Mouse (Mus musculus) layer of hippocampus, postnatal 14 days (tissue): ENCODE measurements around the gene Zdbf2. TPM values are rescaled to one million over a fixed set of nuclear protein-coding genes. Genes with fewer than 3 reads are reported as not detected.
"Not testable (repeated sequence)": the region's sequence is repeated elsewhere in the genome, so short reads cannot be mapped to it uniquely, and the experiment has no call there.

Experiments
- DNase-seq, 2 experiments: peaks; one replicate each; pipeline ENCODE4 v3.0.0; 2021 to 2022; ENCODE audit warnings: low spot score in 2 of 2, mixed read lengths in 1 of 2
- microRNA-seq, 2 experiments: library from miRNA; unstranded; fragments of <30 nt; microRNA quantifications; one replicate each; pipeline ENCODE4 v1.2.0; 2021
- total RNA-seq, 2 experiments: library from RNA; stranded (reverse); gene quantifications; 2 replicates each; pipeline ENCODE4 v1.2.3; 2021

Gene Zdbf2
- total RNA-seq, 2 experiments from 2014 or later, result 20.9 to 21.3 TPM

GRCm38 (mm10) chr1:63261041-63261590, 11.9 kb upstream of the Zdbf2 start:
- DNase-seq, result no peak

GRCm38 (mm10) chr1:63263671-63264070, 9.4 kb upstream of the Zdbf2 start:
- no peak for DNase-seq

DNA sequence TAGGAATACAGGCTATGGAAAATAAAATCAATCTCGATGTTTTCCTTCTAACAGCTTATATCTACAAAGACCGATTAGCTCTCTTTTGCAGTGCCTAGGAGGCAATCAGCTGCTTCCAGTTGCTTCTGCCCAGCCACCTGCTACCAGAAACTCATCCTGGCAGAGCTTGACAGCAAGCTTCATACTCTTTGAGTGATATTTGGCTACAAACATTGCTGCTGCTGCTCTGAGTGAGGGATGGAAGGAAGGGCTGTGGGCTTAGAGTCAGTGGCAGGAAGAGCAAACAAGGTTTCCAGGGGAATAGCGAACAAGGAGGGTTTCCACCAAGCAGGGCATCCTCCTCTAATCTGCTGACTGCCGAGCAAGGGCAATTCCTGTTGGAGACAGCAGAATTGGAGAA, 7.6 kb upstream of the Zdbf2 start:
- no peak for DNase-seq

- DNase-seq, result no peak
Observed at GRCm38 (mm10) chr1:63266121-63266520, 6.9 kb upstream of the Zdbf2 start.

- DNase-seq, result no peak
Observed at GRCm38 (mm10) chr1:63266716-63267115, 6.3 kb upstream of the Zdbf2 start.

DNA sequence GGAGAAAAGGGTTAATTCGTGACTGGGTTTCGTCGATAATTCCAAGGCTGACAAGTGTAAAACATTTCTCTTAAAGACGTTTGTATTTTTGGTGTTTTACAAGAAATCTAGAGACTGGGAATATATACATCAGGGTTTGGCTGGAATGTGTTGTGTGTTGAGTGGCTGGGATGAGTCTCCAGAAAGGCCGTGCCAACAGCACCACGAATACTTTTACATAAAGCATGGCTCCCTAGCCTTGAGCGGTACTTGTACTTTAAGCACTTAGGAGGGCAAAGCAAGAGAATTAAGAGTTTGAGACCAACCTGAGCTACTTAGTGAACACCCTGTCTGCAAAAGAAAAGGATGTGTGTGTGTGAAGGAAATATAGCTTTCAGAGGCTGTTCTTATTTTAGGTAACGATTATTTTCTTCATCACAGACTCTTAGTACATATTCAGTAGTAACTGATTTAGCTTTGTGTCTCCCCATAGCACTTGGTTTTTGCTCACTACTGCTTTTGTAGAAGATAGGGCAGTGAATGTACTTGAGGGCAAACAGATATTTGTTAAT, 865 bp upstream of the Zdbf2 start:
- no peak for DNase-seq

DNA sequence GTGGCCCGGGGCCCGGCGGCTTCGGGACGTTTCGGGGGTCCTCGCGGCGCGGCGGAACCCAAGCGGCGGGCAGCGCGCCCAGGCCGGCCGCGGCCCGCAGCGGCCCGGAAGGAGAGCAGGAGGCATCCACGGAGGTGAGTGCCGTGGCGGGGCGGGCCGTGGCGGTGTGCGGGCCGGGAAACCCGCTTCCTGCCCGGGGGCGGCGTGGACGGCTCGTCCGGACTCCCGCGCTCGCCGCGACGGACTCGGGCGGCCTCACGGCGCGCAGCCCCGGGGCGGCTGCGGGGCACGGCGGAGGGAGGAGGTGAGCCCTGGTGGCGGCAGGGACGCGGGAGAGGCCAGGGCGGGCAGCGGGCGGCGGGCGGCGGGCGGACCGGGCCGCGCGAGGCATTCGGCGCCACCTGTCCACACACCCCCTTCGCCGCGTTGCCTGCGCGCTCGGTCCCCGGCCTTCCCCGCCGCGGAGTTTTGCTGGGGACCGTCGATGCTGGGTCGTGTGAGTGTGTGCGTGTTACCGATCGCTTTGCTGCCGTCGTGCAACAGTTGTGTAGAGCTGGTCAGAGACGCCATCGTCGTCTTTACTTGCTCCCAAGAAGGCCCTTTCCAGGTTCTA, 380 bp downstream of the Zdbf2 start:
- no peak for DNase-seq

DNA sequence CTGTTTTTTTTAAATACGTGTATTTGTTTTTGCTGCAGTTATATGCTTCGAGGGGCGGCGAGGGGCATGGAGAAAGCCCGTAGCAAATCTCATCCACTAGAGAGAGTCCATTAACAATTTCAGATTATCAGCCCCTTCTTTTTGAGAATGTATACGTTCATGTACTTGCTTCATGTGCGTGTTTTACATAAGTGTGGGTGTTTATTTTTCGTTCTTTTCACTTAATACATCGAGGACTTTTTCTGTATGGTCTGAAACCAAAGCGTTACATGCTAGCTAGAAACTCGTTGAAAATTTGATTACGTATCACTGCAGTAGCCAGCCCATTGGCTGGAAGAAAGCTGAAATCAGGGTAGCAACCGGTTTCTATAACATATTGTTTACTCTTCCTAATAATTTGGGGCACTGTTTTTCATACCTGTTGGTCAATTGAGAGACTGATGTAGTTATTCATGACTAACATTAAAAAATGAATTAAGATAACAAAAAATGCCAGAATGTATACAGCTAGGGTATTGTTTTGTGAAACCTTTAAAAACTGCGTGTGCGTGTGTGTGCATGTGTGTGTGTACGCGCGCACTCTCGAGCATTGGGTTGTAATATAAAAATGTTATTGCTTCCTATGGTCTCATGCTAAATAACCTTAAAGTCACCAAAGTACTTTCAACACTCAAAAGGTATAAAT, 1.1 kb downstream of the Zdbf2 start:
- DNase-seq, result no peak

GRCm38 (mm10) chr1:63278106-63278505, 5.0 kb downstream of the Zdbf2 start:
- DNase-seq, result no peak

DNA sequence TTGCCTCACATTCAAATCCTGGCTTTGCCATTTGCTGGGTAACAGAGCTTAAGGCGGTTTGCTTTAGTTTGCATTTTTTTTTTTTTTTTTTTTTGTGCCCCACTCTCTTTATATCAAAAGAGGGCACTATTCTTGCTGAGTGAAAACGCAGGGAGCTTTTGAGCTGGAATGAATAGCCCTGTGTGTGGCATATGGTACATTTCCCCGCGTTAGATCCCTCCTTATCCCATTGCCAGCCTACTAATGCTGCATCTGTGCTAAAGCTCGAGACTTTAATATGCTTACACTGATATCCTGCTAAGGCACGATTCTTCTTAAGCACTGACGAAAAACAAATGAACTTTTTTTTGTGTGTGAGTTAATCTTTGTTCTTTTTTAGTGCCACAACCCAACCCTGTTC, 20.9 kb downstream of the Zdbf2 start:
- DNase-seq, result no peak

- no peak for DNase-seq
Observed at GRCm38 (mm10) chr1:63309661-63310060, 36.6 kb downstream of the Zdbf2 start.

GRCm38 (mm10) chr1:63323565-63324132, 50.6 kb downstream of the Zdbf2 start:
- DNase-seq, result not testable (repeated sequence)

Small RNAs within 50 kb of the gene (microRNA-seq; reads per million reads assigned to microRNA genes)
- 0 reads per million in 2 experiments for gene Gm24513

Other genes starting within 250 kb of the Zdbf2 start
- gene Ino80d, start 158.6 kb upstream of the Zdbf2 start, total RNA-seq, result 10 to 100 TPM; 27.2 to 28.9 TPM
- 100 to 1,000 TPM; 390 to 404 TPM for gene Eef1b2, start 96.4 kb upstream of the Zdbf2 start, total RNA-seq
- gene Ndufs1, start 96.4 kb upstream of the Zdbf2 start, total RNA-seq, result 100 to 1,000 TPM; 150 to 164 TPM
- gene Gpr1, start 58.7 kb upstream of the Zdbf2 start, total RNA-seq, result under 1 TPM; 0.19 to 0.28 TPM
- gene Adam23, start 172.6 kb downstream of the Zdbf2 start, total RNA-seq, result 100 to 1,000 TPM; 168 to 180 TPM